Mouse (Mus musculus) stomach, postnatal 0 days (tissue): ENCODE measurements around the gene Mttp.

Experiments
- CTCF ChIP-seq: IDR thresholded peaks from 2 replicates; pipeline ENCODE4 v1.5.1; 2016; ENCODE audit warnings: antibody characterized with exemption, low read depth, mild to moderate bottlenecking, moderate library complexity
- EP300 ChIP-seq: optimal IDR thresholded peaks from 2 replicates; pipeline ENCODE3; 2016; ENCODE audit warnings: antibody characterized with exemption

- TF ChIP-seq CTCF: no peak
- no peak for TF ChIP-seq EP300
These were observed 78.8 kb downstream of the Mttp start for GRCm38 (mm10) chr3:138065930-138066329.
